Mouse (Mus musculus) left cerebral cortex, postnatal 14 days (tissue): ENCODE measurements around the gene Ttk. TPM values are rescaled to one million over a fixed set of nuclear protein-coding genes. Genes with fewer than 3 reads are reported as not detected.

ENCODE experiments used
- DNase-seq, 2 experiments: peaks; one replicate each; pipeline ENCODE4 v3.0.0; 2021 to 2022; ENCODE audit warnings: low spot score in 2 of 2, mixed read lengths in 1 of 2
- intact Hi-C: fragments of 180-260 bp; cut with DNase I; formaldehyde crosslinking; loops from one replicate; pipeline ENCODE4 v1.15.1; 2025
- total RNA-seq, 2 experiments: library from RNA; stranded (reverse); gene quantifications; 2 replicates each; pipeline ENCODE4 v1.2.3; 2021

Gene Ttk
- total RNA-seq, 2 experiments from 2014 or later: 0.82 to 1.4 TPM

- intact Hi-C loops: no loop called here
- no peak for DNase-seq
Observed at GRCm38 (mm10) chr9:83886149-83886548, 51.7 kb downstream of the Ttk start.

DNA sequence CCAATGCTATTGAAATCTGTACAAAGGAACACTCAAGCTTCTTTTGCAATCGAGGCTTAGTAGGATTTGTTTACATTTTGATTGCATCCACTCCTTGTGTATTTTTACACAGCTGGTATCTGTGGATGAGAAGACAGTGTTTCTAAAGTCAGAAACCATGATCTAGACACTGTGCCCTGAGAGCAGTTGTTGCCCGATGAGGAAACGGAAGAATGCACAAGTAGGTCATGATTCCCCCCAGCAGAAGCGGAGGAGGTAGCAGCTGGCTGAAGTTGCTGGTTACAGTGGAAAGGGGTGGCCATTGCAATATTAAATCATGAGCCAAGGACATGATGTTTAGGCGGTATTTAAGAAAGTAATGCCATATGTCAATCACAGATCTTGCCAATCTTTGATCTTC is 53.7 kb downstream of the Ttk start:
- intact Hi-C loops: no loop called here
- DNase-seq: no peak

DNA sequence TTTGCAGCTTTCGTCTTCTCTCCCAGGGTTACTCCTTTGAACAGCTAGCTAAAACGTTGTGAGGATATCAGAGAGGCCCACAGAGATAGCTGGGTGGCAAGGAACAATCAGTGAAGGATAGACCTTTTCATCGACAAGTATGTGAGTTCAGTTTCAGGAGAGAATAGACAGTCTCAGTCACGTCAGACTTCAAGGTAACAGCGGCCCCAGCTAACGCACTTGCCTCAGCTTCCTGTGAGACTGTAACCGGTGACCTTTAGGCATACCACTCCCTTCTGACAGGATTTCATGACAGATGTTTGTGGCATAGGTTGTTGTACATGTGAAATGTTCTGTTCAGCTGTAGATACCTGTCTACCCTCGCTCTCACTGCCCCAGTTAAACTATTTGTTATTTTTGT is 58.6 kb downstream of the Ttk start:
- intact Hi-C loops: no loop called here
- DNase-seq: no peak

DNA sequence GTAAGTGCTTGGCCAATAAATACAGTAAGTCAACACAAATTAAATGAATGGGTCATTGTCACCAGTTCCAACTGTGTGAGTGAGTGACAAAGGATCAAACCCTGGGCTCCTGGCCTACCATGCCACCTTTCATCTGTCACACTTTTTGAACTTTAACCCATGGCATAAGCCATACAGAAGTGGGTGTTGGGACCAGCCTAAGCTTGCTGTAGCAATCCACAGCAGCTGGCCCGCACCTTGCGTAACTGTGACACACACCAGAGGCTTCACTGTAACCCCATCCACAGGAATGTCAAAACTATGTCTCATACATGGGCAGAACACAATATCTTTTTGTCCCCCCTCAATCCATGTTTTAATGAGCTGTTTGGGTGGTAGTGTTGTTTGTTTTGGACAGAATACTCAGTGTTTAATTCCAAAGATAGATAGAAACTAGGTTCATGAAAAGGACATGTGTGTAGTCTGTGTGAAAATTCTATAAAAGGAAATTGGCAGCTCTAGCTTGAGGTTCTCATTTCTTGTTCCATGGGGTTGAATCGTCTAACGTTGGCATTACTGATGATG is 59.4 kb downstream of the Ttk start:
- intact Hi-C loops: no loop called here
- no peak for DNase-seq

DNA sequence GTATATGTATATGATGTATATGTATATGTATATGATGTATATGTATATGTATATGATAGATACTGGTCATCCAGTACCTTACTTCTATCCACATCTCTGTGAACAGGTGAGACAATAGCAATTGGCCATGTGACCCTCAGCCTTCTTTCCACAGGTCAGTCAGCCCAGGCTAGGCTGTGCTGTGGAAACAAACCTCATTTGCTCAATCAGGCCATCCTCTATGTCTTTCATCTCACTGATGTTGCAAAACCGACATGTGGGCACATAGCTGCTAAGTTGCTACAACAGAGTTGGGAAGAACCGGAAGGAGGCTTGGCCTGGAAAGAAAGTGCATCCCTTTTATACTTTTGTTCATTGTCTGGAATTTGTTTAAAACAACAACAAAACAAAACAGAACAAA is 67.6 kb downstream of the Ttk start:
- DNase-seq: no peak
- intact Hi-C loops: no loop called here

DNA sequence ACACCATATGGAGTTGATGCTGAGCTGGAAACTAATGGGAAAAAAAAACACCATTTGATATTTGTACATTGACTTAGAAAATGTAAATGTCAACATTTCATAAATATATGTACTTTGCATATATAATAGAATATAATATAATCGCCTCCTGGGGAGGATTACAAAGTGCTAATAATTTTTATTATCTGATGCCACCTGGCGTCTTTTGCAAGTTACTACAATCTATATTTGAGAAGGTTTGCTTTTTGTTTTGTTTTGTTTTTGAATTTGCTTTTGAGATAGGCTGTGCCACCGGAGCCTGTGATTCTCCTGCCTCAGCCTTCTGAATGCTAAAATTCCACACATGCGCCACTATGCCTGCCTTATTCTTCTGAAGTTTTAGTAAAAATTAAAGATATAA is 71.3 kb downstream of the Ttk start:
- intact Hi-C loops: loop anchor here (2.0 kb wide), 1 partner anchor 99 kb away; the partner anchor contains the start of gene Elovl4
- no peak for DNase-seq

- intact Hi-C loops: no loop called here
- DNase-seq: no peak
Observed at GRCm38 (mm10) chr9:83907017-83907416, 72.5 kb downstream of the Ttk start.

DNA sequence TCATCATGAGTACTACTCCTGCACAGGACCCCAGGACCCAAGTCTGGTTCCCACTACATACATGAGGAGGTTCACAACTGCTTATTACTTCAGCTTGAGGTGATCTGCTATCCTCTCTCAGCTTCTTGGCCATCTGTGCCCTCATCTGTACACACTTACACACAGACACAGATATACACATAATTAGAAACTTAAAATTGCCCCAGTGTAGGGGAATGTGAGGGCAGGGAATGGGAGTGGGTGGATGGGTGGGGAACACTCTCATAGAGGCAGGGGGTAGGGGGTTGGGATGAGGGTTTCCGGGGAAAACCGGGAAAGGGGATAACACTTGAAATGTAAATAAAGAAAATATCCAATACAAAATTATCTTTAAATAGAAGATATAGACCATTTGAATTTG is 75.3 kb downstream of the Ttk start:
- intact Hi-C loops: no loop called here
- DNase-seq: no peak

GRCm38 (mm10) chr9:83910926-83911325 is 76.4 kb downstream of the Ttk start:
- intact Hi-C loops: no loop called here
- no peak for DNase-seq

Other genes with a start within 250 kb of the Ttk start
- gene Elovl4, start 28.4 kb upstream of the Ttk start, total RNA-seq: 10 to 100 TPM; 85.7 to 90.2 TPM
- gene Bckdhb, start 90.5 kb downstream of the Ttk start, total RNA-seq: 10 to 100 TPM; 38.5 to 40.7 TPM